Comparison of ENCODE assay signal across 27 mouse cellular contexts in genomic region chr16:13644474-13644873, GRCm38 (mm10). TPM values are rescaled to one million over a fixed set of nuclear protein-coding genes. Genes with fewer than 3 reads are reported as not detected.
A peak's percentile ranks its signal among the peaks of the same experiment; 100 is the strongest.
DNase-seq lines count a peak whose midpoint lies in the region; ATAC-seq and TF ChIP-seq lines count a peak whose summit lies in the region.
"Had no signal": no experiment of that assay in that cellular context is flagged by ENCODE, and none has a peak within 500 bp of the region (broad histone marks: within the 10 kb centered on the region; RNA-seq: fewer than 3 reads in every experiment).

No protein-coding gene starts in this region.

- 73% methylated on average over 3 of the region's 3 CpGs for WGBS in kidney, postnatal 0 days

- TF ChIP-seq POLR2A in MEL (IDR thresholded peaks at IDR 0.05; ENCODE audit: control insufficient read depth in 1 of 2, insufficient read depth in 1 of 2, low read depth in 1 of 2, low read length in 2 of 2, poor library complexity in 1 of 2), result no peak

- H3K27ac ChIP-seq in kidney, postnatal 0 days, result 0 out of 2 replicates have a peak overlapping the region, but pooled peaks have one; percentile 26
- no peak overlapping the region for H3K27ac ChIP-seq in MEL (ENCODE audit: control insufficient read depth, low read depth, low read length)
- H3K27ac ChIP-seq: embryonic facial prominence, embryonic 13.5 days; embryonic facial prominence, embryonic 15.5 days; forebrain, embryonic 10.5 days; forebrain, embryonic 12.5 days had no signal

- H3K9me3 ChIP-seq in kidney, postnatal 0 days (replicated peaks; ENCODE audit: low read length), result no peaks in the 10 kb centered on the region
- H3K9me3 ChIP-seq in MEL (replicated peaks; ENCODE audit: insufficient read depth, low read length), result no peaks in the 10 kb centered on the region
- H3K9me3 ChIP-seq: embryonic facial prominence, embryonic 13.5 days; embryonic facial prominence, embryonic 15.5 days; forebrain, embryonic 10.5 days; forebrain, embryonic 12.5 days; G1E had no signal

- H3K79me2 ChIP-seq in MEL (ENCODE audit: control insufficient read depth, insufficient read depth, low read length, poor library complexity), result no peaks in the 10 kb centered on the region

- TF ChIP-seq CTCF in kidney, postnatal 0 days (IDR thresholded peaks at IDR 0.05; ENCODE audit: low read depth), result no peak
- no peak for TF ChIP-seq CTCF in MEL (IDR thresholded peaks at IDR 0.05 in 2 of 3, conservative IDR thresholded peaks at IDR 0.05 in 1 of 3; ENCODE audit: control insufficient read depth in 1 of 3, insufficient read depth in 1 of 3, low read depth in 2 of 3, low read length in 3 of 3, poor library complexity in 1 of 3, severe bottlenecking in 1 of 3)

- TF ChIP-seq RAD21 in MEL (IDR thresholded peaks at IDR 0.05; ENCODE audit: low read depth, low read length), result no peak

- no peaks in the 10 kb centered on the region for H3K27me3 ChIP-seq in kidney, postnatal 0 days (ENCODE audit: insufficient read depth, low read length)
- no peaks in the 10 kb centered on the region for H3K27me3 ChIP-seq in MEL (ENCODE audit: control insufficient read depth in 1 of 2, insufficient read depth in 2 of 2, low read length in 2 of 2)
- no peaks in the 10 kb centered on the region for H3K27me3 ChIP-seq in splenic B cell, adult 2 months (ENCODE audit: control insufficient read depth, insufficient read depth, low read length, poor library complexity, severe bottlenecking)
- H3K27me3 ChIP-seq: CH12.LX; embryonic facial prominence, embryonic 13.5 days; embryonic facial prominence, embryonic 15.5 days; forebrain, embryonic 12.5 days had no signal

- H3K4me3 ChIP-seq in kidney, postnatal 0 days (replicated peaks; ENCODE audit: low read depth, low read length), result no peak overlapping the region
- H3K4me3 ChIP-seq in MEL (ENCODE audit: control insufficient read depth in 1 of 2, insufficient read depth in 1 of 2, low read depth in 2 of 2, low read length in 2 of 2), result no peak overlapping the region
- H3K4me3 ChIP-seq: embryonic facial prominence, embryonic 13.5 days; embryonic facial prominence, embryonic 15.5 days; erythroblast, embryonic 14.5 days; forebrain, embryonic 10.5 days; forebrain, embryonic 12.5 days had no signal

- no peak overlapping the region for H3K9ac ChIP-seq in kidney, postnatal 0 days (ENCODE audit: low read depth, low read length)
- no peak overlapping the region for H3K9ac ChIP-seq in MEL (ENCODE audit: control insufficient read depth, low read depth, low read length, poor library complexity, severe bottlenecking)
- H3K9ac ChIP-seq: embryonic facial prominence, embryonic 13.5 days; embryonic facial prominence, embryonic 15.5 days; forebrain, embryonic 12.5 days had no signal

- DNase-seq in kidney, postnatal 0 days (ENCODE audit: low spot score), result peak; percentile 33
- no peak for DNase-seq in kidney, postnatal 36 days
- peak; percentile 35 for DNase-seq in MEL (ENCODE audit: low read depth, low spot score)
- peak; percentile 27 for DNase-seq in splenic B cell, adult 2 months (ENCODE audit: low read depth, low spot score)
- DNase-seq in adrenal gland, adult 2 months, result no peak
- no peak for DNase-seq in cerebellum, adult 18-20 months
- DNase-seq in cerebellum, adult 9-11 months, result no peak
- DNase-seq: adrenal gland, adult 8-10 months; adrenal gland, postnatal 14 days; adrenal gland, postnatal 36 days; B cell, adult 2 months; cerebellum, adult 11-12 months; cerebellum, adult 8-10 months; cerebellum, postnatal 10 days; cerebellum, postnatal 25 days; embryo, embryonic 11 days had no signal

- H3K4me1 ChIP-seq in kidney, postnatal 0 days (replicated peaks; ENCODE audit: insufficient read depth, low read length), result no peaks in the 10 kb centered on the region
- no peaks in the 10 kb centered on the region; a peak in 1 of 4 replicates for H3K4me1 ChIP-seq in MEL (ENCODE audit: control insufficient read depth in 1 of 2, insufficient read depth in 2 of 2, low read length in 2 of 2)
- H3K4me1 ChIP-seq: embryonic facial prominence, embryonic 13.5 days; embryonic facial prominence, embryonic 15.5 days; forebrain, embryonic 10.5 days; forebrain, embryonic 12.5 days had no signal

- TF ChIP-seq EP300 in MEL (IDR thresholded peaks at IDR 0.05; ENCODE audit: low read depth in 1 of 2, low read length in 2 of 2), result no peak

- no peak overlapping the region for H3K4me2 ChIP-seq in kidney, postnatal 0 days (ENCODE audit: low read length)
- H3K4me2 ChIP-seq: embryonic facial prominence, embryonic 13.5 days; embryonic facial prominence, embryonic 15.5 days; forebrain, embryonic 12.5 days had no signal

- no peak for ATAC-seq in kidney, postnatal 0 days (replicated peaks; ENCODE audit: low FRiP score, low read depth)
- ATAC-seq in granulocyte monocyte progenitor cell, adult 5-6 weeks (replicated peaks; ENCODE audit: poor library complexity, severe bottlenecking), result peak; percentile 42; the same call in 1 of the 2 replicates
- ATAC-seq: CD4-positive, CD25-positive, alpha-beta regulatory T cell, adult 4 months; forebrain, embryonic 14.5 days; forebrain, embryonic 16.5 days had no signal

- peaks cover 10% of the 10 kb centered on the region for H3K36me3 ChIP-seq in kidney, postnatal 0 days (ENCODE audit: insufficient read depth, low read length)
- H3K36me3 ChIP-seq in MEL (ENCODE audit: control insufficient read depth in 1 of 2, insufficient read depth in 2 of 2, low read length in 2 of 2), result no peaks in the 10 kb centered on the region; a peak in 1 of 4 replicates
- peaks cover 2% of the 10 kb centered on the region; the same call in 1 of the 2 replicates for H3K36me3 ChIP-seq in splenic B cell, adult 2 months (ENCODE audit: control insufficient read depth, insufficient read depth, low read length, poor library complexity, severe bottlenecking)

TF ChIP-seq in MEL, 35 proteins besides CTCF, POLR2A, EP300 and RAD21:
- TF ChIP-seq ELF1 (IDR thresholded peaks at IDR 0.05; ENCODE audit: low read depth, low read length) (peak; percentile 13; the same call in 1 of the 2 replicates), BHLHE40 (IDR thresholded peaks at IDR 0.05; ENCODE audit: borderline replicate concordance, low read depth, low read length) (no peak)

RNA-seq across cellular contexts. Expression of gene Parn, which starts 23.5 kb away (rescaled TPM):
- polyA plus RNA-seq in kidney, postnatal 0 days (2015; fragmentation: Nextera tagmentation; extraction: Ambion mirVana), result 39.9 and 42.8 TPM in 2 replicates
- total RNA-seq in MEL (2012; rRNA removed), result 25.2 and 26.7 TPM in 2 replicates
- 100 to 1,000 TPM in 1 of 2 experiments, 10 to 100 TPM in 1; 38.2 to 160 TPM for polyA plus RNA-seq in MEL (2012; ENCODE audit: insufficient read depth in 1 of 2, insufficient read length in 2 of 2, low read depth in 1 of 2, low replicate concordance in 2 of 2, missing spikeins in 1 of 2)
- 18.8 and 32.3 TPM in 2 replicates for total RNA-seq in granulocyte monocyte progenitor cell, adult 5-6 weeks (2014; fragmentation: Nextera tagmentation)
- total RNA-seq in granulocyte monocyte progenitor cell, adult 5-6 weeks (2017), result 49.3 and 55.0 TPM in 2 replicates
- total RNA-seq in adrenal gland, adult 2 months (2021), result 10 to 100 TPM; 32.8 to 36.6 TPM
- polyA plus RNA-seq in adrenal gland, adult 2 months (2012; rRNA removed), result 9.2 and 12.1 TPM in 2 replicates

RNA-seq across cellular contexts. Expression of gene Bfar, which starts 27.2 kb away (rescaled TPM):
- 36.0 and 40.8 TPM in 2 replicates for polyA plus RNA-seq in kidney, postnatal 0 days (2015; fragmentation: Nextera tagmentation; extraction: Ambion mirVana)
- 17.2 and 20.6 TPM in 2 replicates for total RNA-seq in MEL (2012; rRNA removed)
- 10 to 100 TPM in 1 of 2 experiments, not detected in 1; 21.8 TPM for polyA plus RNA-seq in MEL (2012; ENCODE audit: insufficient read depth in 1 of 2, insufficient read length in 2 of 2, low read depth in 1 of 2, low replicate concordance in 2 of 2, missing spikeins in 1 of 2)
- total RNA-seq in granulocyte monocyte progenitor cell, adult 5-6 weeks (2014; fragmentation: Nextera tagmentation), result 48.1 and 52.9 TPM in 2 replicates
- total RNA-seq in granulocyte monocyte progenitor cell, adult 5-6 weeks (2017), result 49.8 and 65.2 TPM in 2 replicates
- total RNA-seq in adrenal gland, adult 2 months (2021), result 10 to 100 TPM; 47.3 to 47.5 TPM
- 18.1 and 24.3 TPM in 2 replicates for polyA plus RNA-seq in adrenal gland, adult 2 months (2012; rRNA removed)

RNA-seq across cellular contexts. Expression of gene 3110001I22Rik, which starts 27.3 kb away (rescaled TPM):
- 4.2 and 4.5 TPM in 2 replicates for polyA plus RNA-seq in kidney, postnatal 0 days (2015; fragmentation: Nextera tagmentation; extraction: Ambion mirVana)
- total RNA-seq in MEL (2012; rRNA removed), result 9.1 and 10.8 TPM in 2 replicates
- 1 to 10 TPM in 1 of 2 experiments, not detected in 1; 8.8 TPM for polyA plus RNA-seq in MEL (2012; ENCODE audit: insufficient read depth in 1 of 2, insufficient read length in 2 of 2, low read depth in 1 of 2, low replicate concordance in 2 of 2, missing spikeins in 1 of 2)
- total RNA-seq in granulocyte monocyte progenitor cell, adult 5-6 weeks (2014; fragmentation: Nextera tagmentation), result 10.4 and 21.6 TPM in 2 replicates
- 23.8 and 25.2 TPM in 2 replicates for total RNA-seq in granulocyte monocyte progenitor cell, adult 5-6 weeks (2017)
- 1 to 10 TPM; 5.7 to 7.6 TPM for total RNA-seq in adrenal gland, adult 2 months (2021)
- polyA plus RNA-seq in adrenal gland, adult 2 months (2012; rRNA removed), result 0.32 and 0.59 TPM in 2 replicates

Comparison
In these comparisons a context has a peak if more than half of its experiments do, and no peak if none do; other contexts are left out.
1. DNase-seq: peak in kidney, postnatal 0 days (single experiment), MEL (single experiment) and splenic B cell, adult 2 months (single experiment); none in kidney, postnatal 36 days (0 of 2), adrenal gland, adult 2 months (single experiment), cerebellum, adult 18-20 months (0 of 2) and cerebellum, adult 9-11 months (single experiment).